Mouse (Mus musculus) kidney, adult 2 months (tissue): ENCODE results near the gene Gm19402.

Source experiments
- CTCF ChIP-seq: fragments of 200-500 bp; conservative IDR thresholded peaks from 2 replicates; pipeline ENCODE4 v1.5.1; 2011; ENCODE audit warnings: low read depth, mild to moderate bottlenecking, control low read depth, low read length, moderate library complexity, mixed read lengths; ENCODE audit not compliant: insufficient read depth, insufficient read length
- POLR2A ChIP-seq: fragments of 200-500 bp; IDR thresholded peaks from one replicate; pipeline ENCODE4 v1.6.1; 2011; ENCODE audit warnings: low read depth, low read length, control low read depth

GRCm38 (mm10) chr10:77738929-77739328, 48.4 kb upstream of the Gm19402 start:
- TF ChIP-seq POLR2A (no peak), CTCF (no peak)
